Mouse (Mus musculus) adrenal gland (tissue): ENCODE results near the gene Ripor1.

Experiments used
- intact Hi-C: fragments of 180-260 bp; cut with DNase I; formaldehyde crosslinking; loops from one replicate; pipeline ENCODE4 v1.15.1; 2025

Ripor1 gene

DNA sequence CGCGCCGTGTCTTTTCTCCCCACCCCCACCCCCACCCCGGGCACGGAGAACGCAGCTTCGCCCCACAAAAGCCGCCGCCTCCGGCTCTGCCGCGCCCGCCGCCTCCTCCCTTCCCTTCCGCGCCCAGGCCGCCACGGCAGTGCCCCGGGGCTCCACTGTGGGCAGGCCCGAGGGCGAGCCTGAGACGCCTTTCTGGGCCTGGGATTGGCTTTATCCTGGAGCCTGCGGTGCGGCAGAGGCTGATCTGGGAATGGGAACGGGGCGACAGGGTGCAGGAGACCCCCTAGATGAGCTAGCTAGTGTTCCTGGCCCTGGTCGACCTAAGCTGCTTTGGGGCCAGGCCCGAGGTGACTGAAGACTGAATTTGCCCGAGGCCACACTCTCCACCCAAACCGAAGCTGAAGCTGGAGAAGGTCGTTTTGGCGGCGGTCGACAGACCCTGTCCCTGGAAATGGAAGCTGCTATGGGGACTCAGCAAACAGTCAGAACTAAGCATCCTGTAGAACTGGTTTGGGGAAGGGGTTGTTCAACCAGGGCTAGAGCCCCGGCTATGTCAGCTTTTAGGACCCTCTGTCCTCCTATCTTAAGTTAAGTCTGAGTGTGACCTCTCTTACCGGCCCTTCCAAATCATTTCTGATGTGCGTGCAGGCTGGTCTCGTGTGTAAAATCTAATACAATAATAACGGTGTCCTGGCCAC lies 585 bp downstream of the Ripor1 start:
- intact Hi-C loops: no loop called here

- intact Hi-C loops: no loop called here
Observed at GRCm38 (mm10) chr8:105606189-105607023, 1.4 kb downstream of the Ripor1 start.

DNA sequence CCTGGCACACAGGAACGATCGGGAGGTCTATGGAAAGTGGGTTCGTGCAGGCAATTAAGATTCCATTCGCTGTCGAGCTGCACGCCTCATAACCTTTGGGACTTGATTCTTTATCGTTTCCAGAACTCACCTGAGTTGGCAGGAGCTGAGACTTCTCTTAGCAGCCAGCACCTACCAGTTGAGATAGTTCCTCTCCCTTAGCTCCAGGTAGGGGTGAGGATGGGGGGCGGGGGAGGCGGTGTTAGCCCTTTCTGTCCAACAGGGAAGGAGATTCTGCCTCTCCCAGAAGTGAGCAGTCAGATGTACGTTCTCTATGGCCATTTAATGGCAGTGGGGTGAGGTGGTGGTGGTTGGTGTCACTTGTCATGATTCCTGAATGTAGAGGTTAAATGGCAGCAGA lies 2.0 kb downstream of the Ripor1 start:
- intact Hi-C loops: no loop called here

GRCm38 (mm10) chr8:105607684-105608083 lies 2.6 kb downstream of the Ripor1 start:
- intact Hi-C loops: no loop called here

GRCm38 (mm10) chr8:105609355-105609754 lies 4.3 kb downstream of the Ripor1 start:
- intact Hi-C loops: no loop called here

DNA sequence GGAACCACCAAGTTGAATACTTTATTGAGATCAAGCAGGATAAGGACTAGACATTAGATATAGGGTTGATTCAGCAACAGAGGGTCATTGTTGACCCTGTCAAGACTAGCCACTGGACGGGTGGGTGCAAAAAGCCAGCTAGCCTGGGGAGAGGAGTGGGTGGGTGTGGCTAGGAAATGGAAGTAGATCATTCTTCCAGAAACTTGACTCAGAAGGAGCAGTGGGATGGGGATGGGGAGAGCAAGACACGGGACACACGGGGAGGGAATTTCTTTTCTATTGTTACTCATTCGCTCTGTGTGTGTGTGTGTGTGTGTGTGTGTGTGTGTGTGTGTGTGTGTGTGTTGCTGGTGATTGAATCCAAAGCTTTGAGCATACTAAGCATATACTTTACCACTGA lies 4.7 kb downstream of the Ripor1 start:
- intact Hi-C loops: no loop called here

GRCm38 (mm10) chr8:105611836-105612235 lies 6.8 kb downstream of the Ripor1 start:
- intact Hi-C loops: no loop called here

DNA sequence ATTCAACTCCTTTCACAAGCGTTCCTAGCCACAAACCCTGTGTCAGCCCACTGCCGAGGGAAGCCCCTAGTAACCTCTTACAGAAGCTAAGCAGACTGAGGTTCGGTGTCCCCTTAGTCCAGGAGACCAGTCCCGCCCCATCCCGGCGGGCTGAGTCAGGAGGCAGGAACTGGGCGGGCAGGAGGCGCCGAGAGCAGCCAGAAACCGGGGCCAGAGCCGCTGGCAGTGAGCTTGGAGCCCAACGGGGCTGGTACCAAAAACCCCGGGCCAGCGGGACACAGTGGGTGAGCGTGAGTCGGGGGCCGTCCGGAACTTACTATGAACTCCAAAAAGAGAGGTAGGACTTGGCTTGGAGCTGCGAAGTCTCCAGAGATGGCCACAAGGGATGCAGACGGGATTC lies 8.0 kb downstream of the Ripor1 start:
- intact Hi-C loops: no loop called here

- intact Hi-C loops: no loop called here
Observed at GRCm38 (mm10) chr8:105613830-105614511, 8.9 kb downstream of the Ripor1 start.

GRCm38 (mm10) chr8:105615942-105616341 lies 10.9 kb downstream of the Ripor1 start:
- intact Hi-C loops: no loop called here

DNA sequence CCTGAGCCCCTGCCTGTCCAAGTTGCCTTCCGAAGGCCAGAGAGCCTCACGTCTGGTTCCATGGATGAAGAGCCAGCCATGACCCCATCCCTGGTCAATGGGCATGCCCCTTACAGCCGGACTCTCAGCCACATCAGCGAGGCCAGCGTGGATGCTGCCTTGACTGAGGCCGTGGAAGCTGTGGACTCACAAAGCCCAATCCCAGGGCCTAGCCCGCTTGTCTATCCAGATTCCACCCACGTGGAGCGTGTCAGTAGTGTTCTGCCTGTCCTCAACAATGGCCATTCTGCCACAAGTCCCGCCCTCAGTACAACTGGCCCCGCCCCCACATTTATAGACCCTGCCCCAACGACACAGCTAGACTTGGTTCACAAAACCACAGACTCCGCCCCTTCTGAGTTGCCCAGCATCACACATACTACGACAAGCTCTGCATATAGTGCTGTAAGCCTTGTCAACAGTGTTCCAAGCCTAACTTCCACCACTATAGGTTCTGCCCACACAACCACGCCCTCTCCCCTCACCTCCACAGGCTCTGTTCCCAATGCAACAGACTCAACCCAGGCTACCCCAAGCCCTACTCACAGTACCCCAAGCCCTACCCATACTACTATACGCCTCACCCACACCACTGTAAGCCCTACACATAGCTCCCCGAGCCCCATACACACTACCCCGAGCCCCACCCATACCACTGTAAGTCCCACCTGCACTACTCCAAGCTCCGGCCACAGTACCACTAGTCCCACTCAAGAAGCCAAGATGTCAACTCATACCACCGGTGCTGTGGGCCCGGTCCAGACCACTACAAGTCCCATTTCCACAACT lies 12.6 kb downstream of the Ripor1 start:
- intact Hi-C loops: no loop called here

- intact Hi-C loops: no loop called here
Observed at GRCm38 (mm10) chr8:105618279-105618634, 13.2 kb downstream of the Ripor1 start.

- intact Hi-C loops: no loop called here
Observed at GRCm38 (mm10) chr8:105618892-105619591, 14.0 kb downstream of the Ripor1 start.

- intact Hi-C loops: loop anchor here (5.0 kb wide), 1 partner anchor 67 kb away; the partner anchor contains the start of gene Carmil2
Observed at GRCm38 (mm10) chr8:105620211-105620610, 15.2 kb downstream of the Ripor1 start.

- intact Hi-C loops: loop anchor here (5.0 kb wide), 1 partner anchor 66 kb away; the partner anchor contains the start of gene Carmil2
Observed at GRCm38 (mm10) chr8:105620946-105621720, 16.1 kb downstream of the Ripor1 start.

- intact Hi-C loops: loop anchor here (5.0 kb wide), 1 partner anchor 65 kb away; the partner anchor contains the start of gene Carmil2
Observed at GRCm38 (mm10) chr8:105621841-105622240, 16.8 kb downstream of the Ripor1 start.

- intact Hi-C loops: loop anchor here (5.0 kb wide), 1 partner anchor 65 kb away; the partner anchor contains the start of gene Carmil2
Observed at GRCm38 (mm10) chr8:105622421-105622920, 17.4 kb downstream of the Ripor1 start.

GRCm38 (mm10) chr8:105623118-105623517 lies 18.1 kb downstream of the Ripor1 start:
- intact Hi-C loops: loop anchor here (5.0 kb wide), 1 partner anchor 64 kb away; the partner anchor contains the start of gene Carmil2

- intact Hi-C loops: loop anchor here (5.0 kb wide), 1 partner anchor 64 kb away; the partner anchor contains the start of gene Carmil2
Observed at GRCm38 (mm10) chr8:105623679-105624245, 18.7 kb downstream of the Ripor1 start.
